Mouse (Mus musculus) olfactory bulb, adult 2 months (tissue): ENCODE results near the gene Xylt1.

Source experiments
- CTCF ChIP-seq: fragments of 200-500 bp; IDR thresholded peaks from 2 replicates; pipeline ENCODE4 v1.5.1; 2012; ENCODE audit warnings: low read depth, mild to moderate bottlenecking, low read length, moderate library complexity; ENCODE audit not compliant: insufficient read depth
- POLR2A ChIP-seq: fragments of 200-500 bp; IDR thresholded peaks from 2 replicates; pipeline ENCODE4 v1.6.1; 2012; ENCODE audit warnings: mild to moderate bottlenecking, low read depth, low read length, moderate library complexity; ENCODE audit not compliant: insufficient read depth

DNA sequence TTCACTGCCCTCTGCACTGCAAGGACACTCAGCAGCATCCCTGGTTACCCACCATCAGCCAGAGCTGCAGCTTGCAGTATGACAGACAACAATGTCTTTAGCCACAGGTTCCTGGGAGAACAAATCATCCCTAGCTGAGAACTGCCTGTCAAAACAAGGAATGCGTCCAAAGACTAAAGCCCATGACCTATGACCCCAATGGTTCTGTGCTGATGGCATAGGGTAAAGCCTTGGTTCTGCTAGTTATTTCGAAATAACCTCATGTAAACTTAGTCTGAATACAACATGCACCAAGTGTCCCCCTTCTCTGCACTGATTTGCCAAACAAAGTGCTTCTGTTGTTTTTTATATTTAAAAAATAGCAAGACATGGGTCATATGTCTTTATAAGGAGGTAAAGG lies 103.8 kb downstream of the Xylt1 start:
- TF ChIP-seq POLR2A (no peak), CTCF (no peak)
